Mouse (Mus musculus): Measurements from ENCODE around the gene Dis3l. TPM values are rescaled to one million over a fixed set of nuclear protein-coding genes. Genes with fewer than 3 reads are reported as not detected.
A peak's percentile ranks its signal among the peaks of the same experiment; 100 is the strongest.

Gene Dis3l
- polyA plus RNA-seq, 1 experiment from 2014 or later: 21.9 TPM

DNA sequence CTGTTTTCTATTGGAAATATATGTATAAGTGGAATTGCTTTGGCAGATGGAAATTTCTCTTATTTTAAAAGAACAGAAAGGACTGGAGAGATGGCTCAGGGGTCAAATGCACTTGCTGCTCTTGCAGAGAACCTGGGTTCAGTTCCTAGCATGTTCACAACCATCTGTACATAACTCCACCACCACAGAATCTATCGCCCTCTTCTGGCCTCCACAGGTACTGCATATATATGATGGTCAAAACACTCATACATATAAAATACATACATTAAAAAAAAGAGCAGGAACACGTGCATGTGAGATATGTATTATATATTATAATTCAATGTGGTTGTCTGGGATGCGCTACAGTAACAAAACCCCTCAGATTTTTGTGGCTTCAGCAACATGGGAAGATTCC, 10.1 kb upstream of the Dis3l start:
- H3K4me3 ChIP-seq: no peak overlapping the region
- no peak for ATAC-seq (ENCODE audit: low FRiP score, low read depth)
- H3K27me3 ChIP-seq (replicated peaks): no peaks in the 10 kb centered on the region
- H3K36me3 ChIP-seq: no peaks in the 10 kb centered on the region
- H3K4me2 ChIP-seq (replicated peaks): no peak overlapping the region
- H3K4me1 ChIP-seq: 0 out of 2 replicates have a peak, but pooled peaks cover 4% of the 10 kb centered on the region
- H3K9me3 ChIP-seq: no peaks in the 10 kb centered on the region
- no peak overlapping the region for H3K27ac ChIP-seq
- WGBS: 40% methylated on average over 3 of the region's 3 CpGs
- H3K9ac ChIP-seq: no peak overlapping the region

- Histone ChIP-seq H3K4me1 (0 out of 2 replicates have a peak, but pooled peaks cover 4% of the 10 kb centered on the region), H3K36me3 (no peaks in the 10 kb centered on the region), H3K9me3 (no peaks in the 10 kb centered on the region), H3K4me3 (no peak overlapping the region), H3K4me2 (replicated peaks) (no peak overlapping the region), H3K27ac (no peak overlapping the region), H3K9ac (no peak overlapping the region), H3K27me3 (replicated peaks) (no peaks in the 10 kb centered on the region)
- 51% methylated on average over 5 of the region's 5 CpGs for WGBS
- ATAC-seq (ENCODE audit: low FRiP score, low read depth): no peak
Observed at GRCm38 (mm10) chr9:64349490-64349889, 8.4 kb upstream of the Dis3l start.

- Histone ChIP-seq H3K4me2 (replicated peaks) (no peak overlapping the region), H3K36me3 (no peaks in the 10 kb centered on the region), H3K9me3 (no peaks in the 10 kb centered on the region), H3K27me3 (replicated peaks) (no peaks in the 10 kb centered on the region), H3K9ac (no peak overlapping the region), H3K4me1 (0 out of 2 replicates have a peak, but pooled peaks cover 4% of the 10 kb centered on the region), H3K27ac (no peak overlapping the region), H3K4me3 (no peak overlapping the region)
- no peak for ATAC-seq (ENCODE audit: low FRiP score, low read depth)
- 0% methylated on average over 1 of the region's 1 CpGs for WGBS
Observed at GRCm38 (mm10) chr9:64347377-64347776, 6.3 kb upstream of the Dis3l start.

GRCm38 (mm10) chr9:64345931-64346330, 4.8 kb upstream of the Dis3l start:
- 65% methylated on average over 5 of the region's 5 CpGs for WGBS

GRCm38 (mm10) chr9:64343656-64344055, 2.6 kb upstream of the Dis3l start:
- H3K4me3 ChIP-seq: no peak overlapping the region
- no peak overlapping the region for H3K4me2 ChIP-seq (replicated peaks)
- no peak for ATAC-seq (ENCODE audit: low FRiP score, low read depth)
- WGBS: 90% methylated on average over 2 of the region's 2 CpGs
- no peak overlapping the region for H3K27ac ChIP-seq
- no peaks in the 10 kb centered on the region for H3K36me3 ChIP-seq
- no peaks in the 10 kb centered on the region for H3K9me3 ChIP-seq
- peaks cover 11% of the 10 kb centered on the region; the same call in 1 of the 2 replicates for H3K4me1 ChIP-seq
- H3K9ac ChIP-seq: no peak overlapping the region
- H3K27me3 ChIP-seq (replicated peaks): no peaks in the 10 kb centered on the region

More at GRCm38 (mm10) chr9:64345931-64346330, 4.8 kb upstream of the Dis3l start:
- H3K4me3 ChIP-seq: no peak overlapping the region
- no peak overlapping the region for H3K4me2 ChIP-seq (replicated peaks)
- H3K36me3 ChIP-seq: no peaks in the 10 kb centered on the region
- no peak for ATAC-seq (ENCODE audit: low FRiP score, low read depth)
- no peaks in the 10 kb centered on the region for H3K27me3 ChIP-seq (replicated peaks)
- no peak overlapping the region for H3K9ac ChIP-seq
- no peaks in the 10 kb centered on the region for H3K9me3 ChIP-seq
- no peak overlapping the region for H3K27ac ChIP-seq
- 0 out of 2 replicates have a peak, but pooled peaks cover 4% of the 10 kb centered on the region for H3K4me1 ChIP-seq

- H3K9me3 ChIP-seq: no peaks in the 10 kb centered on the region
- WGBS: 67% methylated on average over 8 of the region's 8 CpGs
- H3K4me2 ChIP-seq (replicated peaks): peak overlapping the region; percentile 72; the same call in 1 of the 2 replicates
- H3K27ac ChIP-seq: no peak overlapping the region
- no peaks in the 10 kb centered on the region for H3K36me3 ChIP-seq
- no peak overlapping the region for H3K4me3 ChIP-seq
- peaks cover 11% of the 10 kb centered on the region; the same call in 1 of the 2 replicates for H3K4me1 ChIP-seq
- no peak overlapping the region for H3K9ac ChIP-seq
- H3K27me3 ChIP-seq (replicated peaks): no peaks in the 10 kb centered on the region
- ATAC-seq (ENCODE audit: low FRiP score, low read depth): no peak
Observed at GRCm38 (mm10) chr9:64341671-64342070, 583 bp upstream of the Dis3l start.

DNA sequence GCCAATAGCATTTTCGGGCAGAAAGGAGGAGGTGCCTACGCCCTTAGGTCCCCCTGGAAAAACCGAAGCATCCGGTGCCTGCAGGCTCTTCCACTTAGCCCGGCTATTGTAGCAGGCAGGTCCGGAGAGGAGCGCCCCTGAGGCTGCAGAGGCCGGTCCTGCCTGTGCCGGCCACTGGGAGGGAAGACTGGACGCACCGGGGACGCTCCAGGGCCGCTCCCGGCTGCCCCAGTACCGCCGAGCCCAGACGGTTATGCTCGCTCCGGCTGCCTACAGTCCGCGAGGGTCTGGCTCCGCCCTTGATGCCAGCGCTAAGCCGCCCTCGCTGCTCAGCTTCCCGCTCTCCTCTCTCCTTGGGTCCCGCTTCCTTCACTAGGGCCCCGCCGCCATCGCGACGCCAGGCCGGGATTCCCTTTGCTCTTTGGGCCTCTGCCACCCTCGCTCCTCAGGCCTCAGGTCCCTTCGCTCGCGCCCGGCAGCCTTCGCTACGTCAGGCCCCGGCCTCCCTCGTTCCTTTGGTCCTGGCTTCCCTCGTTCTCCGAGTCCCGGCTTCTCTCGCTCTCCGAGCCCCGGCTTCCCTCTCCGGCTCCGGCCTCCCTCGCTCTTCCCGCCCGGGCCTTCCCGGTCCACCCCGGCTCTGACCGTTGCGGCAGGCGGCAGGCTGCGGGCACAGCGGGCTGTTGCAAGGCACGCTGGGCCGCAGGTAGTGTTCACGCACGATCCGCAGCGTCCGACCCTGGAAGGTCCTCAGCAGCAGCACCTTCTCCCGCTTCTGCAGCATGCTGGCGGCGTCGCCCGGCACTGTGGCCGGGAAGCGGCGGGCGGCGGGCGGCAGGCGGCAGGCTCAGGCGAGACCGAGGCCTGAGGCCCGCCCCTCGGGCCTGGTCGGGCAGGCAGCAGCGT, 486 bp downstream of the Dis3l start:
- Histone ChIP-seq H3K9ac (peak overlapping the region; percentile 95), H3K9me3 (no peaks in the 10 kb centered on the region), H3K4me1 (peaks cover 11% of the 10 kb centered on the region; the same call in 1 of the 2 replicates), H3K4me3 (peak overlapping the region; percentile 59), H3K27me3 (replicated peaks) (no peaks in the 10 kb centered on the region), H3K4me2 (replicated peaks) (peak overlapping the region; percentile 72), H3K27ac (peak overlapping the region; percentile 98), H3K36me3 (0 out of 2 replicates have a peak, but pooled peaks cover 4% of the 10 kb centered on the region)
- ATAC-seq (ENCODE audit: low FRiP score, low read depth): peak; percentile 89
- WGBS: under 1% methylated on average over 85 of the region's 85 CpGs

DNA sequence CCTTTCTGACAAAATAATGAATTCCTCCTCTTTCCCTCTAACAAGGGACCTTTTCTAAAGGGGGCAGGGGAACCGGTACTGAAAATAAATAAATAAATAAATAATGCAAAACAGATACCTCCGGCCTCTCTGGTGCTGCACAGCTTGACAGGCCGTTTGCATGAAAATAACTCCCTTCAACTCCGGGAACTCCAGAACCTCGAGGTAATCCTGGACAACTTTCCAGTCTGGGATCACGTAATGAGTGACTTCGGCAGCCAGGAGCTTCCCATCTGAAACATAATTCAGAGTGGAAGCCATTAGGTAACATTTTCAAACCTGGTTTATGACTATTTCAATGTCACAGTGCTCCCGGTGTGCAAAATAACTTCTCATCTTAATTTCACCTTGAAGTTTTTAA, 1.7 kb downstream of the Dis3l start:
- H3K9me3 ChIP-seq: no peaks in the 10 kb centered on the region
- H3K4me2 ChIP-seq (replicated peaks): peak overlapping the region; percentile 72
- H3K4me1 ChIP-seq: peaks cover 11% of the 10 kb centered on the region; the same call in 1 of the 2 replicates
- H3K36me3 ChIP-seq: 0 out of 2 replicates have a peak, but pooled peaks cover 4% of the 10 kb centered on the region
- no peak overlapping the region for H3K9ac ChIP-seq
- 26% methylated on average over 8 of the region's 8 CpGs for WGBS
- H3K27me3 ChIP-seq (replicated peaks): no peaks in the 10 kb centered on the region
- no peak overlapping the region for H3K4me3 ChIP-seq
- ATAC-seq (ENCODE audit: low FRiP score, low read depth): no peak
- H3K27ac ChIP-seq: no peak overlapping the region

- Histone ChIP-seq H3K4me2 (replicated peaks) (no peak overlapping the region), H3K4me1 (peaks cover 11% of the 10 kb centered on the region; the same call in 1 of the 2 replicates), H3K9ac (no peak overlapping the region), H3K9me3 (no peaks in the 10 kb centered on the region), H3K36me3 (0 out of 2 replicates have a peak, but pooled peaks cover 4% of the 10 kb centered on the region), H3K4me3 (no peak overlapping the region), H3K27ac (no peak overlapping the region), H3K27me3 (replicated peaks) (no peaks in the 10 kb centered on the region)
- 92% methylated on average over 6 of the region's 6 CpGs for WGBS
- ATAC-seq (ENCODE audit: low FRiP score, low read depth): no peak
Observed at GRCm38 (mm10) chr9:64335825-64336224, 5.3 kb downstream of the Dis3l start.

- ATAC-seq (ENCODE audit: low FRiP score, low read depth): no peak
- no peaks in the 10 kb centered on the region for H3K9me3 ChIP-seq
- no peak overlapping the region for H3K9ac ChIP-seq
- H3K4me2 ChIP-seq (replicated peaks): no peak overlapping the region
- no peak overlapping the region for H3K4me3 ChIP-seq
- peaks cover 60% of the 10 kb centered on the region for H3K36me3 ChIP-seq
- H3K4me1 ChIP-seq: no peaks in the 10 kb centered on the region
- H3K27me3 ChIP-seq (replicated peaks): no peaks in the 10 kb centered on the region
- H3K27ac ChIP-seq: no peak overlapping the region
- 93% methylated on average over 7 of the region's 7 CpGs for WGBS
Observed at GRCm38 (mm10) chr9:64323976-64324375, 17.1 kb downstream of the Dis3l start.

DNA sequence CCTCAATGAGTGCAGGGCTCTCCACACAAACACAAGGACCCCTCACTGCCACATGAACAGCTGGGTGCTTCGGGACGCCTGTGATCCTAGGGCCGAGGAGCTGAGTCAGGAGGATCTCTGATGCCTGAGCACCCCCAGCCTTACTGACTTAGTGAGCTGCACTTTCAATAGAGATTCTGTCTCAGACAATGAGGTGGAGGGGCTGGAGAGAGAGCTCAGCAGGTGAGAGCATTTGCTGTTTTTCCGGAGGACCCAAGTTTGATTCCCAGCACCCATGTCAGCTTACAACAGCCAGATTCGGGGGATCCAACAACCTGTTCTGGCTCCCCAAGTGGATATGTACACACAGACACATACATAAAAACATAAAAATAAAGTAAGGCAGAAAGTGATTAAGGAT, 24.1 kb downstream of the Dis3l start:
- Histone ChIP-seq H3K4me1 (no peaks in the 10 kb centered on the region), H3K4me3 (no peak overlapping the region), H3K9ac (no peak overlapping the region), H3K4me2 (replicated peaks) (no peak overlapping the region), H3K27me3 (replicated peaks) (no peaks in the 10 kb centered on the region), H3K36me3 (peaks cover 47% of the 10 kb centered on the region), H3K27ac (no peak overlapping the region), H3K9me3 (no peaks in the 10 kb centered on the region)
- WGBS: 96% methylated on average over 5 of the region's 5 CpGs
- no peak for ATAC-seq (ENCODE audit: low FRiP score, low read depth)

GRCm38 (mm10) chr9:64314696-64315095, 26.4 kb downstream of the Dis3l start:
- Histone ChIP-seq H3K9me3 (no peaks in the 10 kb centered on the region), H3K27me3 (replicated peaks) (no peaks in the 10 kb centered on the region), H3K4me2 (replicated peaks) (no peak overlapping the region), H3K36me3 (peaks cover 36% of the 10 kb centered on the region), H3K9ac (no peak overlapping the region), H3K27ac (no peak overlapping the region), H3K4me3 (no peak overlapping the region), H3K4me1 (no peaks in the 10 kb centered on the region)
- ATAC-seq (ENCODE audit: low FRiP score, low read depth): no peak
- WGBS: 93% methylated on average over 6 of the region's 6 CpGs
